Mouse (Mus musculus) liver, embryonic 14.5 days (tissue): Measurements from ENCODE around the gene Tmem51. TPM values are rescaled to one million over a fixed set of nuclear protein-coding genes. Genes with fewer than 3 reads are reported as not detected.

Experiments
- ATAC-seq: fragments of 200-750 bp; cut with Nextera tagmentation; 2 replicates; pipeline ENCODE4 v1.8.0; 2017; ENCODE audit warnings: moderate number of reproducible peaks, mild to moderate bottlenecking, moderate library complexity; ENCODE audit not compliant: insufficient read depth
- DNase-seq, 3 experiments: peaks; one replicate each; pipeline ENCODE4 v3.0.0-alpha.2; 2012 to 2013; ENCODE audit warnings: low read depth in 3 of 3, low spot score in 3 of 3
- H3K27ac ChIP-seq: fragments of 300-500 bp; sonication (generic); 2 replicates; pipeline ENCODE4 v1.5.1; 2014; ENCODE audit warnings: moderate library complexity, mild to moderate bottlenecking, control low read depth, inconsistent platforms
- H3K27me3 ChIP-seq: fragments of 300-500 bp; sonication (generic); 2 replicates; pipeline ENCODE4 v1.6.1; 2014; ENCODE audit warnings: mild to moderate bottlenecking, low read length, moderate library complexity; ENCODE audit not compliant: control insufficient read depth, insufficient read depth
- H3K36me3 ChIP-seq: fragments of 300-500 bp; sonication (generic); replicated peaks from 2 replicates; pipeline ENCODE4 v1.6.1; 2014; ENCODE audit warnings: low read depth; ENCODE audit not compliant: control insufficient read depth, insufficient read depth
- H3K4me1 ChIP-seq, 2 experiments: fragments of 200-500 bp in 1 of 2; fragments of 300-500 bp in 1 of 2; sonication (generic) in 1 of 2; replicated peaks; 2 replicates each; pipeline ENCODE4 v1.6.1; 2012 to 2014; ENCODE audit warnings: antibody characterized with exemption in 1 of 2, inconsistent platforms in 1 of 2, low read length in 1 of 2; ENCODE audit not compliant: control insufficient read depth in 2 of 2, insufficient read depth in 2 of 2
- H3K4me2 ChIP-seq: fragments of 300-500 bp; sonication (generic); 2 replicates; pipeline ENCODE4 v1.6.1; 2014; ENCODE audit warnings: low read depth, mild to moderate bottlenecking, control low read depth, moderate library complexity
- H3K4me3 ChIP-seq, 2 experiments: fragments of 200-500 bp in 1 of 2; fragments of 300-500 bp in 1 of 2; sonication (generic) in 1 of 2; 2 replicates each; pipeline ENCODE4 v1.5.1; 2012 to 2014; ENCODE audit warnings: low read depth in 2 of 2, low read length in 2 of 2, mild to moderate bottlenecking in 2 of 2, control low read depth in 1 of 2, inconsistent platforms in 1 of 2, moderate library complexity in 1 of 2; ENCODE audit not compliant: insufficient read depth in 1 of 2
- H3K9ac ChIP-seq: fragments of 300-500 bp; sonication (generic); replicated peaks from 2 replicates; pipeline ENCODE4 v1.6.1; 2014; ENCODE audit warnings: mild to moderate bottlenecking, control low read depth, moderate library complexity
- H3K9me3 ChIP-seq: fragments of 300-500 bp; sonication (generic); 2 replicates; pipeline ENCODE4 v1.6.1; 2016; ENCODE audit warnings: low read length, mixed read lengths; ENCODE audit not compliant: control insufficient read depth
- CTCF ChIP-seq: IDR thresholded peaks from 2 replicates; pipeline ENCODE4 v1.5.1; 2016; ENCODE audit warnings: antibody characterized with exemption, low read depth, control low read depth
- EP300 ChIP-seq: IDR thresholded peaks from 2 replicates; pipeline ENCODE4 v1.6.1; 2016; ENCODE audit warnings: antibody characterized with exemption, low read depth
- WGBS: fragments of 180-500 bp; shearing (Covaris S2); extraction: QIAGEN DNeasy Blood & Tissue Kit; methylation state at CpG from one replicate; pipeline ENCODE4 v1.1.7; 2014; ENCODE audit not compliant: insufficient replicate concordance; 5-methylcytosine and 5-hydroxymethylcytosine counted together
- polyA plus RNA-seq, 2 experiments: library from polyadenylated mRNA; depleted of rRNA in 1 of 2; stranded (reverse) in 1 of 2; unstranded in 1 of 2; fragments of >200 nt; fragmentation: Nextera tagmentation in 1 of 2; extraction: Ambion mirVana in 1 of 2; gene quantifications; 2 replicates each; pipeline versions ENCODE4 v1.2.1 to v1.2.3; 2012 to 2014

Tmem51 gene
- polyA plus RNA-seq, 2 experiments, result 7.9 to 11.4 TPM

DNA sequence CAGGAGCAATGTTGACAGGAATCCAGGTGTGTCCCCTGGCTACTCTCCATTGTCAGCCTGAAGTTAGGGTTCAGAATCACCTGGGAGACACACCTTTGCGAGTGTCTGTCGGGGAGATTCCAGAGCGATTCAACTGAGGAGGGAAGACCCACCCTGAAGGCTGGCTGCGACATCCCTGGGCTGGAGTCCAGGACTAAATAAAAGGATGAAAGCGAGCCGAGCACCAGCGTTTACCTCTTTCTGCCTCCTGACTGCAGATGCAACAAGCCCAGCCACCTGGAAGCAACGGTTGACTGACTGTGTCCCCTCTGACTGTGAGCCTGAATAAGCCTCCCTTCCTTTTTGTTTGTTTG lies 24.3 kb downstream of the Tmem51 start:
- no peak for ATAC-seq
- Histone ChIP-seq H3K4me1 (peaks cover 0 to 12% of the 10 kb centered on the region in 2 experiments; a peak in 3 of 4 replicates), H3K9me3 (no peaks in the 10 kb centered on the region)

DNA sequence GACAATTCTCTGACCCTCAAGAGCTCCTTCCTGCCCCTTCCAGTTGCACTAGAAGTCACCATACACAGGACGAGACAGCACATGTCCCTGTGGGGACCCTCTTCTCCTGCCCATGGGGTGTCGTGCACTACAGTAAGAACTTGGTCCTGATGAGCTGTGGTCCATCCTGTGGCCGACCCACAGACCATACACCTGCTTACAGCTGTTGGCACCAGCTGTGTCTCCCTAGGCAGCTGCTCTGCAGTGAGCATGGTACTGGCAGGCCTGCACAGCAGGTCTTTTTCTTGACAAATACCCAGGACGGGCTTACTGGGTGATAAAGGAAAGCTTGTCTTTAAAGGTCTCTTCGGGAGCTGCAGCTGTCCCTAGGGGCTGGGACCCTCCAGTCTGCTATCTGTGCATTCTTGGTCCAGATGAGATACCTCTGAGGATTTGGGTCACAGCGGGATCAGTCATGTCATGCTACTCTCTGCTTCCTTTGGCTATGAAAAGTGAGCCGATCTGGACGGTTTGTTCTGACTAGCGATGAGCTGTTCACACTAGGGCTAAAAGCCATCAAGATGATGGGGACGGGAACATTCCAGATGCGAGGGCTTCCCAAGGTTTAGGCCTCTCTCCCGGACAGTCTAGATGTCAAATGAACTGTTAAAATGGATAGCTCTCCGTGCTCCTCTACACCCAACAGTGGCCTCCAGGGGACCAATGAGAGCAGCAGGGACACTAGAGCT lies 24.8 kb downstream of the Tmem51 start:
- no peak for DNase-seq
- Histone ChIP-seq H3K27ac (no peak overlapping the region), H3K36me3 (no peaks in the 10 kb centered on the region), H3K9me3 (no peaks in the 10 kb centered on the region), H3K9ac (no peak overlapping the region), H3K4me1 (peaks cover 4 to 13% of the 10 kb centered on the region in 2 experiments; a peak in 3 of 4 replicates), H3K4me2 (no peak overlapping the region), H3K27me3 (no peaks in the 10 kb centered on the region), H3K4me3 (no peak overlapping the region)
- no peak for ATAC-seq
- TF ChIP-seq CTCF, result no peak
- 57% methylated on average over 13 of the region's 13 CpGs for WGBS

More for the DNA sequence above, 24.3 kb downstream of the Tmem51 start:
- no peak for TF ChIP-seq EP300
- no peak for TF ChIP-seq CTCF
- no peak overlapping the region for H3K4me2 ChIP-seq
- no peak overlapping the region for H3K9ac ChIP-seq
- no peaks in the 10 kb centered on the region for H3K27me3 ChIP-seq
- no peak overlapping the region for H3K4me3 ChIP-seq
- no peaks in the 10 kb centered on the region for H3K36me3 ChIP-seq
- DNase-seq, result no peak
- WGBS, result 71% methylated on average over 8 of the region's 8 CpGs
- H3K27ac ChIP-seq, result no peak overlapping the region

DNA sequence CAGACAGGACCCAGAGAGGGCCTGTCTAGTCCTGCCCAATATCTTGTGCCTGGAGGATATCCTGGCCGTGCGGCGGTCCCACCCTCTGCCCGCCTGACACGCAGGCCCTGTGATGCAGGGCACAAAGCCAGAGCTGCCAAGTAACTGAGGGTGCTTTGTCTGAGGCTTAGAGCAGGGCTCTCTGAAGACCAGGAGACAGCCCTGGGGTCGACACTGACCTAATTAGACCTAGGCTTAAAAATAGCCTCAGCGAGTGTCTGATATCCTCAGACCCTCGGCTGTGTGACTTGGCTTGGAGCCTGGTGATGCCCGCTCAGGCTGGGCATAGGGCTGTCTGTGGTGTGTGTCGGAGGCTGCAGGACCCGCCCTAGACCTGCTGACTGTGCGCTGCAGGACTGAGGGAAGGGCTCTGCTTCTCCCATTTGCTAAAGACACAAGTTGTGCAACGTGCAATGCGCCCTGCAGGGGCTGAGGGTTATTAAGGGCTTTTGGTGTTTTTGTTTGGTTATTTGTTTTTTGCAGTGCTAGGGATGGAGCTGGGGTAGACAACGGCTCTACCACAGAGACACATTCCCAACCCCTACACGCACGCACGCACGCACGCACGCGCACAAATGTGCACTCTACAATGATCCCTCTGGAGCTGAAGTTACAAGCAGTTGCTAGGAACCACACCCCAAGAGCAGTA lies 26.4 kb downstream of the Tmem51 start:
- Histone ChIP-seq H3K27ac (no peak overlapping the region), H3K36me3 (no peaks in the 10 kb centered on the region), H3K9ac (no peak overlapping the region), H3K27me3 (no peaks in the 10 kb centered on the region), H3K9me3 (no peaks in the 10 kb centered on the region), H3K4me1 (peaks cover 8 to 20% of the 10 kb centered on the region in 2 experiments), H3K4me3 (no peak overlapping the region), H3K4me2 (no peak overlapping the region)
- no peak for TF ChIP-seq CTCF
- no peak for TF ChIP-seq EP300
- ATAC-seq, result no peak
- WGBS, result 73% methylated on average over 22 of the region's 22 CpGs
- DNase-seq, result no peak

DNA sequence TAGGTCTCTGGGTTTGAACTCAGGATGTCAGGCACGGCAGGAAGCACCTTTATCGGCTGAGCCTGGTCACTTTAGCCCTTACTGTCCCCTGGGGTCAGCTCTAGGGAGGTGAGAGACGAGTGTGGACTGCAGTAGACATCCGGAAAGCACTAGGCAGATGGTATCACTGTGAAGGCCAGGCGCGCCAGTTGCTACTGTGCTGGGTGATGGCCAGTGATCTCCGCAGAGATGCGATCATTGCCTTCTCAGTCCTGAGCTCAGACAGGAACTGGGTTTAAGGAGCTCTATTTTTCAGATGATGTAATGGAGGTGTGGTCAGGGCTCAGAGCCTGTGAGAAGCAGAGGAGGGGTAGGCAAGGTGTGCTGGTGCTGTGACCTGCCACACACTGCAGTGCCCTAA lies 28.5 kb downstream of the Tmem51 start:
- WGBS, result 75% methylated on average over 8 of the region's 8 CpGs
- H3K4me1 ChIP-seq, result peaks cover 12 to 29% of the 10 kb centered on the region in 2 experiments
- H3K4me3 ChIP-seq, result no peak overlapping the region
- no peaks in the 10 kb centered on the region for H3K9me3 ChIP-seq
- H3K36me3 ChIP-seq, result no peaks in the 10 kb centered on the region
- H3K9ac ChIP-seq, result no peak overlapping the region
- TF ChIP-seq EP300 (no peak), CTCF (no peak)
- H3K4me2 ChIP-seq, result no peak overlapping the region
- no peak for DNase-seq
- no peak for ATAC-seq
- H3K27ac ChIP-seq, result no peak overlapping the region
- H3K27me3 ChIP-seq, result no peaks in the 10 kb centered on the region

DNA sequence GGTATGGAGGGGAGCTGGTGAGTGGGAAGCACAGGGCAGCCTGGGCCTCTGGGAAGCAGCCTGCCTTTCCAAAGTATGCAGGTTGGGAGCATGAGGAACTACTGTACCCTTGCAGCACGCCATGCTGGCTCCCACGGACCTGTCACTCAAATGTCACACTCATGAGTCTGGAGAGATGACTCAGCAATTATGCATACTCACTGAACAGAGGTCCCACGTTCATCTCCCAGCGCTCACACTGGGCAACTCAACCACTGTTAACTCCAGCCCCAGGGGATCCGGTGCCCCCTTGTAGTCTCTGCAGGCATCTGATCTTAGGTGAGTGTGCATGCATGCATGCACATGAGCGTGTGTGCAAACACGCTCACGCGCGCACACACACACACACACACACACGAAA lies 29.5 kb downstream of the Tmem51 start:
- Histone ChIP-seq H3K4me1 (peaks cover 13 to 40% of the 10 kb centered on the region in 2 experiments), H3K4me3 (no peak overlapping the region), H3K9me3 (no peaks in the 10 kb centered on the region), H3K9ac (no peak overlapping the region), H3K27me3 (no peaks in the 10 kb centered on the region), H3K36me3 (no peaks in the 10 kb centered on the region), H3K27ac (no peak overlapping the region), H3K4me2 (no peak overlapping the region)
- DNase-seq (no peak), ATAC-seq (0 out of 2 replicates have a peak, but pooled peaks have one; percentile 6)
- WGBS, result 55% methylated on average over 11 of the region's 11 CpGs
- TF ChIP-seq CTCF (no peak), EP300 (no peak)
